Mouse (Mus musculus) brain, embryonic 14.5 days (tissue): ENCODE results near the gene Adsl.

Experiments used
- CTCF ChIP-seq: fragments of 200-500 bp; IDR thresholded peaks from 2 replicates; pipeline ENCODE4 v1.5.1; 2012; ENCODE audit warnings: inconsistent platforms, mild to moderate bottlenecking, moderate library complexity, borderline replicate concordance; ENCODE audit not compliant: insufficient read depth, insufficient read length; ENCODE audit errors: extremely low read depth
- POLR2A ChIP-seq: fragments of 200-500 bp; IDR thresholded peaks from 2 replicates; pipeline ENCODE4 v1.6.1; 2012; ENCODE audit warnings: mild to moderate bottlenecking, inconsistent platforms, borderline replicate concordance; ENCODE audit not compliant: poor library complexity, insufficient read depth, insufficient read length, severe bottlenecking; ENCODE audit errors: extremely low read depth

- TF ChIP-seq CTCF (no peak), POLR2A (no peak)
Observed at GRCm38 (mm10) chr15:80981176-80981575, 32.9 kb downstream of the Adsl start.
